Mouse (Mus musculus) neural tube, embryonic 12.5 days (tissue): ENCODE data around the gene Hspa12a. TPM values are rescaled to one million over a fixed set of nuclear protein-coding genes. Genes with fewer than 3 reads are reported as not detected.
"Not testable (repeated sequence)": the region's sequence is repeated elsewhere in the genome, so short reads cannot be mapped to it uniquely, and the experiment has no call there.

Experiments
- ATAC-seq: fragments of 200-750 bp; cut with Nextera tagmentation; 2 replicates; pipeline ENCODE4 v1.8.0; 2017; ENCODE audit warnings: low read depth, mild to moderate bottlenecking, moderate TSS enrichment, moderate library complexity; ENCODE audit not compliant: low FRiP score
- H3K27ac ChIP-seq: fragments of 300-500 bp; sonication (generic); 2 replicates; pipeline ENCODE4 v1.5.1; 2016
- H3K27me3 ChIP-seq: fragments of 300-500 bp; sonication (generic); replicated peaks from 2 replicates; pipeline ENCODE4 v1.6.1; 2016; ENCODE audit warnings: mild to moderate bottlenecking
- H3K36me3 ChIP-seq: fragments of 300-500 bp; sonication (generic); 2 replicates; pipeline ENCODE4 v1.6.1; 2016; ENCODE audit warnings: mild to moderate bottlenecking
- H3K4me1 ChIP-seq: fragments of 300-500 bp; sonication (generic); 2 replicates; pipeline ENCODE4 v1.6.1; 2016
- H3K4me2 ChIP-seq: fragments of 300-500 bp; sonication (generic); replicated peaks from 2 replicates; pipeline ENCODE4 v1.6.1; 2016; ENCODE audit warnings: mild to moderate bottlenecking
- H3K4me3 ChIP-seq: fragments of 300-500 bp; sonication (generic); 2 replicates; pipeline ENCODE4 v1.5.1; 2016
- H3K9ac ChIP-seq: fragments of 300-500 bp; sonication (generic); 2 replicates; pipeline ENCODE4 v1.6.1; 2016; ENCODE audit warnings: mild to moderate bottlenecking
- H3K9me3 ChIP-seq: fragments of 300-500 bp; sonication (generic); 2 replicates; pipeline ENCODE4 v1.6.1; 2016; ENCODE audit warnings: mild to moderate bottlenecking
- WGBS: fragments of 180-500 bp; shearing (Covaris S2); methylation state at CpG from one replicate; pipeline ENCODE4 v1.1.7; 2016; 5-methylcytosine and 5-hydroxymethylcytosine counted together
- polyA plus RNA-seq: library from polyadenylated mRNA; unstranded; fragments of >200 nt; fragmentation: Nextera tagmentation; extraction: Ambion mirVana; gene quantifications from 2 replicates; pipeline ENCODE4 v1.2.1, GENCODE M21; 2016

Gene Hspa12a
- polyA plus RNA-seq, 1 experiment from 2014 or later = 74.2 TPM

DNA sequence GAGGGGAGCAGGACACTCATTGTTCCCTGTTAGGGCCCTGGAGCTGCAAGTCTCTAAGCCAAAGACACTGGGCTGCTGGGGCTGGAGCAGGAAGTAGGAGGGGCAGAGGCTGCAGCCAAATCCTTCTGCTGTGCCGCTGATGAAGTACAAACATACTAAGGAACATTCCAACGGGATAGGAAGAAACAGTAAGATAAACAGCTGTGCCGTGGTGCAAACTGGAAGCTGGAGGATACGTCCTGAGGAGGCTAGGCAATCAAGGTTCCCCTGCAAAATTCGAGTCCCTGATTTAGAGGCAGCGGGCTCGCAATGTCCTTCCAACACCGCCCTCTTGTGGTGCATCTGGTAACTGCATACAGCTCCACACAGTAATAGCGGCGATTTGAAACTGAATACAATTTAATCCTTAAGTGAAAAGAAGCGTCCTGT is 39.5 kb downstream of the Hspa12a start:
- no peaks in the 10 kb centered on the region for H3K4me1 ChIP-seq
- H3K9me3 ChIP-seq = no peaks in the 10 kb centered on the region
- H3K4me2 ChIP-seq = peak overlapping the region; percentile 52
- H3K36me3 ChIP-seq = no peaks in the 10 kb centered on the region
- H3K27me3 ChIP-seq = 0 out of 2 replicates have a peak, but pooled peaks cover 4% of the 10 kb centered on the region
- no peak overlapping the region; the same call in 1 of the 2 replicates for H3K4me3 ChIP-seq
- ATAC-seq = peak; percentile 44; the same call in 1 of the 2 replicates
- WGBS = 2% methylated on average over 11 of the region's 11 CpGs
- no peak overlapping the region for H3K27ac ChIP-seq
- no peak overlapping the region for H3K9ac ChIP-seq

DNA sequence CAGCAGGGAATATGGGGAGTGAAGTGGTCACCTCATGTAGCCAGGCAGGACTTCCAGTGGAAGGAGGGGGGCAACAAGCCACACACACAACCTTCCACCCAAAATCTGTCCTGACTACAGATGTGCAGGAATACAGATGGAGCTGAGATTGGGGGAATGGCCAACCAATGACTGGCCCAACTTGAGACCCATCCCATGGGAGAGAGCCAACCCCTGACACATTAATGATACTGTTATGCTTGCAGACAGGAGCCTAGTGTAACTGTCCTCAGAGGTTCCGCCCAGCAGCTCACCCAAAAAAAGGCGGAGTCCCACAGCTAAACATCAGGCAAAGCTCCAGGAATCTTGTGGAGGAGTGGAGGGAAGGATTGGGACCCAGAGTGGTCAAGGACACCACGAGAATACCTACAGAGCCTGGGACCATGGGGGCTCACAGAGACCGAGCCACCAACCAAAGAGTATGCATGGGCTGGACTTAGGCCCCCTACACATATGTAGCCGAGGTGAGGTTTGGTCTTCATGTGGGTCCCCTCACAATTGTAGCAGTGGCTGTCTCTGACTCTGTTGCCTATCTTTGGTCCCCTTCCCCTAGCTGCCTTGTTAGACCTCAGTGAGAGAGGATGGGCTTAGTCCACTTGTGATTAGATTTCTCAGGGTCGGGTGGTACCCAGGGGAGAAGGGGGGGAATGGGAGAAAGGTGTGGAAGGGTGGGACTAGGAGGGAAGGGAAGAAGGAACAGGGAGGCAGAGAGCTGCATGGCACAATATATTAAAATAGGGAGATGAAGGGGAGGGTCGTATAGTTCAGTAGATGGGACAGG is 40.2 kb downstream of the Hspa12a start:
- Histone ChIP-seq H3K4me2 (peak overlapping the region; percentile 52), H3K4me1 (no peaks in the 10 kb centered on the region), H3K4me3 (no peak overlapping the region), H3K27ac (no peak overlapping the region), H3K9ac (no peak overlapping the region), H3K27me3 (0 out of 2 replicates have a peak, but pooled peaks cover 4% of the 10 kb centered on the region), H3K36me3 (no peaks in the 10 kb centered on the region), H3K9me3 (no peaks in the 10 kb centered on the region)
- 0 out of 2 replicates have a peak, but pooled peaks have one; percentile 13 for ATAC-seq
- 62% methylated on average over 7 of the region's 7 CpGs for WGBS

DNA sequence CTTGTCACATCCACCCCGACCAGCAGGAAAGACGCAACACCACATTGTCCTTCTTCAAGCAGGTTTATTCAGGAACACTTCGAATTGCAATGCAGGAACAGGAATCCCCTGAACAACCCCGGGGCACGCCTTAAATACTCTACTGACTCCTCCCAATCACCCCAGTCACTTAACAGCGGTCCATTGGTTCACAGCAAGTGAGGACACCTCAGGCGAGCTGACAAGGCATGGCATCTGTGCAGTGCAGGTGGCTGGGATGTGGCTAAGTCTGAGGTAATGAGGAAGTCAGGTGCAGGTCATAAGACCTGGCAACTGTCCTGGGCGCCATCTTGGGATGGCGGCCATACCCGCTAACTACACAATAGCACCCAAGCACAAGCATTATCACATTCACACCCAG is 43.0 kb downstream of the Hspa12a start:
- H3K36me3 ChIP-seq, H3K9me3 ChIP-seq, H3K4me1 ChIP-seq, ATAC-seq, H3K27me3 ChIP-seq, H3K4me3 ChIP-seq, H3K27ac ChIP-seq, H3K4me2 ChIP-seq, H3K9ac ChIP-seq: not testable (repeated sequence)
- WGBS = 90% methylated on average over 10 of the region's 10 CpGs

DNA sequence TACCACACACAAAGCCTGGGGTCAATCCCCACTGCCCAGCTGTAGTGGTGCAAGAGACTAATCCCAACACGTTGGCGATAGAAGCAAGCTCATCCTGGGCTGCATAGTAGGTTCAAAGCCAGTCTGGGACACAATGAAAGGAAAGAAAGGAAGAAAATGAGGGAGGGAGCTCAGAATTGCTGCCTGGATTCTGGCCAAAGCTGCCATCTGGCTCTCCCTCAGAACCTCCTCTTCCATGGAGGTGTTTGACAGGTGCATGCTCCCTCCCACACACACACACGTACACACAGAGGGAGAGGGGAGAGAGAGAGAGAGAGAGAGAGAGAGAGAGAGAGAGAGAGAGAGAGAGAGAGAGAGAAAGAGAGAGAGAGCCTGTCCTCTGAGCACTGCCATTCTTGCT is 47.2 kb downstream of the Hspa12a start:
- Histone ChIP-seq H3K4me1 (no peaks in the 10 kb centered on the region), H3K36me3 (no peaks in the 10 kb centered on the region), H3K27ac (no peak overlapping the region), H3K4me2 (no peak overlapping the region), H3K9ac (no peak overlapping the region), H3K9me3 (no peaks in the 10 kb centered on the region), H3K4me3 (no peak overlapping the region), H3K27me3 (no peaks in the 10 kb centered on the region)
- 70% methylated on average over 2 of the region's 3 CpGs for WGBS
- no peak for ATAC-seq

DNA sequence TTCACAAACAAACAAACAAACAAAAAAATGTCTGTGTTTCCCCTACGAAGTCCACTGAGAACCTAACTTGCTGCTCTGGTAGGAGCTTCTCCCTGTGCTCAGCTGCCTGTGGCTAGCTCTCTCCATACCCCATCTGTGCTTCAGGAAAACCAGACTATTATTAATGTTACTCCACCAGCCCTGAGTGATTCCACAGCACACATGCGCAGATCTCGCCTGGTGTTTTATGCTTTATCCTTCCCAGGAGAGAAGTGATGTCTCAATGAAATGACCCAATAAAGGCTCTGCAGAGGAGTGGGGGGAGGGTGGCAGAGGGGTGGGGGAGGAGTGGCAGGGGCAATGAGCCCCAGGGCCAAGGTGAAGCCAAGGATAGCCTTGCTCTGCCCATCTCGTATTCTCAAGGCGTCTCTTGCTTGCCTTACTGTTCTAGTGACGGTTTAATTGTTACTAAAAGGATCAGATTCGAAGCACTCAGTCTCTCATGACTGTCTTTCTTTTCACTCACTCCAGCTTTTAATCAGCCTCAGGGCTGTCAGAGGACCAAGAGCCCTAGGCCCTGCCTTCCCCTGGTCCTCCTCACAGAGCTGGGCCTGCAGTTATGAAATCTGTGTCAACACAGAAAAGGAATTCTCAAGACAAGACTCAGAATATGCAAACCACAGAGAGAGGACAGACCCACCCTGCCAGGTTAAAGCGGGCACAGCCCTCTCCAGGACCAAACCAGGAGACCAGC is 54.0 kb downstream of the Hspa12a start:
- H3K4me3 ChIP-seq = no peak overlapping the region
- peak; percentile 81; the same call in 1 of the 2 replicates for ATAC-seq
- 0 out of 2 replicates have a peak overlapping the region, but pooled peaks have one; percentile 5 for H3K4me2 ChIP-seq
- no peak overlapping the region for H3K9ac ChIP-seq
- 47% methylated on average over 8 of the region's 8 CpGs for WGBS
- H3K27me3 ChIP-seq = no peaks in the 10 kb centered on the region
- no peaks in the 10 kb centered on the region for H3K36me3 ChIP-seq
- peak overlapping the region; percentile 42; the same call in 1 of the 2 replicates for H3K27ac ChIP-seq
- peaks cover 16% of the 10 kb centered on the region for H3K4me1 ChIP-seq
- no peaks in the 10 kb centered on the region for H3K9me3 ChIP-seq

DNA sequence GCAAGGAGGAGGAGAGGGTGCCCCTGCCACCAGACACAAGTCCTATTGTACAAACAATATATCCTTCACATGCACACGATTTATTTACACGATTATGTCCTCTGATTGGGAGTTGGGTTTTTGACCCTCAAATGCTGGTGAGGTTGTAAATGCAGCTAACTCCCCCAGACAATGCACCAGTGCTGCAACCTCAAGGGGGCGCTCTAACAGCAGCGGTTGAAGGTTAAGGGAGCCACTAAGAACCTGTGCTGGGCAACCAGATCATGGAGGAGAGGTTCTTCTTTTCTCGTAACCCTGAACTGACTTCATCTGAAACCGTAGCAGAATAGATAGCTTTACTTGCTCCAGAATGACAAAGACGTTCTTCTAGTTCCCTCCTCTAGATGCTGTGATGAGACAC is 57.0 kb downstream of the Hspa12a start:
- H3K4me3 ChIP-seq = no peak overlapping the region
- H3K36me3 ChIP-seq = no peaks in the 10 kb centered on the region
- no peaks in the 10 kb centered on the region for H3K9me3 ChIP-seq
- no peak overlapping the region for H3K27ac ChIP-seq
- H3K4me2 ChIP-seq = no peak overlapping the region
- ATAC-seq = no peak
- peaks cover 16% of the 10 kb centered on the region for H3K4me1 ChIP-seq
- H3K27me3 ChIP-seq = no peaks in the 10 kb centered on the region
- WGBS = 71% methylated on average over 7 of the region's 7 CpGs
- H3K9ac ChIP-seq = no peak overlapping the region

DNA sequence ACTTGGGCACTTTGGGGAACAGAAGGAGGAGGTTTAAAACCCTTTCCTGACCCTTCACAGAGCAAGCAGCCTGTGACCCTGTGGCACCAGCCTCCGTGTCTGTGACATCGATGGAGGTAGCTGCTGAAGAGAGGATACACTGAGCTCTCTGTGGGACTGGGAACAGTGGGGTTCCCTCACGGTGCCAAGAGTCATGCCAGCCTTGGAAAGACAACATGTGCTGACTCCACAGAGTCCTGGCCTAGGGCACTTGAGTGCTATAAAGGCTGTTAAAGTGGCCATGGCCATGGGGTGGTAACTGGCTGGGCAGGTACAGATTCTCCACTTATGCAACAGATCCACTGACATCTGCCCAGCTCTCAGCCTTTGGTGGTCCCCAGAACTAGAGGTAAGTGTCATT is 60.0 kb downstream of the Hspa12a start:
- Histone ChIP-seq H3K4me1 (no peaks in the 10 kb centered on the region), H3K36me3 (no peaks in the 10 kb centered on the region), H3K9ac (no peak overlapping the region), H3K27me3 (no peaks in the 10 kb centered on the region), H3K9me3 (no peaks in the 10 kb centered on the region), H3K4me3 (no peak overlapping the region), H3K27ac (no peak overlapping the region), H3K4me2 (no peak overlapping the region)
- 87% methylated on average over 3 of the region's 3 CpGs for WGBS
- ATAC-seq = no peak

DNA sequence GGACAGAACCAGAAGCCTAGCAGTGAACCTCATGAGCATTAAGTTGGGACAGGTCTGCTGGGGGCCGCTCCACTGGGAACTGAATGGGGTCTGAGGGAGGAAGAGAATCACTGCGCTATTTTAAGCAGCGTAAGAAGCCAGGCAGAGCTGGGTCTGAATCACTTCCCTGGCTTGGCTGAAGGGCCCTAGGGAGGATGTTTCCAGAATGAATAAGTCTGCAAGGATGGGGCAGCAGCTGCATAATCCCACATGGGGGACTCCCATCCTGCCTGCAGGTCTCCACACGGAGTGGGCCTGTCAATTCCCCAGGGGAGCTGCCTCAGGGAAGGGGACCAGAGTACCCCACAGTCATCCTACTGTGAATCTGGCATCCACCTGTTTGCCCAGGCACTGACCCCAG is 61.1 kb downstream of the Hspa12a start:
- no peaks in the 10 kb centered on the region for H3K9me3 ChIP-seq
- H3K9ac ChIP-seq = no peak overlapping the region
- no peak overlapping the region for H3K4me2 ChIP-seq
- WGBS = 76% methylated on average over 4 of the region's 4 CpGs
- H3K27ac ChIP-seq = no peak overlapping the region
- no peak for ATAC-seq
- H3K36me3 ChIP-seq = no peaks in the 10 kb centered on the region
- no peaks in the 10 kb centered on the region for H3K4me1 ChIP-seq
- H3K27me3 ChIP-seq = no peaks in the 10 kb centered on the region
- no peak overlapping the region for H3K4me3 ChIP-seq

DNA sequence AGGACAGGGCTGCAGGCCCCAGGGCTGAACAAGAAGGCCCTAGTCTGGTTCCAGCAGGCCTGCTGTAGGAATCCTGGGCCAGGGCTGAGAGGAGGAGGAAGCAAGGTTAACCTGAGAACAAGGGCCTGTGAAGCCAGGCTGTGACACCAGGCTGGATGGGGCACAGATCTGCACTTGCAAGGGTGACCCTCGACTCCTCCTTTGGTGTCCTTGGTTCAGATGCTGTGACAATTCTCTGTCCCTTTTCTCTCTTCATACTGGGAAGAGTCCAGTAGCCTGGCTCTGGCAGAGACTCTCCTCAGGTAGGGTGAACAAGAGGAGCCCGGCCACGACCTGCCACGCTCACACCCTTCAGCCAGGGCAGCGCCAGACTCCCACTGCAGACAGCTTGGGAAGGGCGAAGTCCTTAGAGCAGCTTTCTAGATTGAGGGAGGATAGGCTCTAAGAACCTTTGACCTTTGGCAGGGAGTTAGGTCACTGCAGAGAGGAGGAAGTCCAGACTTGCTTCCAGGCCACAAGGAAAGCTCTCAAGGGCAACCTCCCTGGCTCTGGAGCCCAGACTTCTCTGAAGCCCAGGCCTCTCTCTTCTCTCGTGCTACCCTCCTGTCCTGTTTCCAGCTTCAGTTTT is 64.0 kb downstream of the Hspa12a start:
- H3K9ac ChIP-seq = no peak overlapping the region
- no peak overlapping the region for H3K4me3 ChIP-seq
- H3K4me1 ChIP-seq = no peaks in the 10 kb centered on the region
- no peaks in the 10 kb centered on the region for H3K36me3 ChIP-seq
- no peaks in the 10 kb centered on the region for H3K27me3 ChIP-seq
- H3K27ac ChIP-seq = no peak overlapping the region
- H3K4me2 ChIP-seq = no peak overlapping the region
- WGBS = 86% methylated on average over 7 of the region's 7 CpGs
- H3K9me3 ChIP-seq = no peaks in the 10 kb centered on the region
- no peak for ATAC-seq

DNA sequence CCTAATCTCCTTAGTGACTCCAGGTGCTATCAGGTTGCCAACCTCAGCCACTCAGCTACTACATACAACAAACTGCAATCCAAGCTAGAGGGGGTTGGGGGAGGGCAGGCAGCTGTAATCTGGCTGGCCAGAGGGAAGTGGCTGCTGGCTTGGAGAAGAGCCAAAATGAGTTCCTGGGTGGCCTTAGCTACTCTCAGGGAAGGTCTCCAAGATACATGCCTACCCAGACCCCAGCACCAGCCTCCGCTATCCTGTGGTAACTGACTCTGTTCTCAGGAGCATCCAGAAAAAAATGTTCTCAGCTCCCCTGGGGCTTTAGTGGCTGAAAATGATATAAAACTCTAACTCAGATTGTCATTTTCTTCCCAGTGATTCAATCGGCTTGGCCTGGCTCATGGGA is 64.9 kb downstream of the Hspa12a start:
- H3K27me3 ChIP-seq = no peaks in the 10 kb centered on the region
- H3K4me1 ChIP-seq = no peaks in the 10 kb centered on the region
- H3K36me3 ChIP-seq = no peaks in the 10 kb centered on the region
- no peaks in the 10 kb centered on the region for H3K9me3 ChIP-seq
- H3K4me2 ChIP-seq = no peak overlapping the region
- no peak overlapping the region for H3K9ac ChIP-seq
- 80% methylated on average over 2 of the region's 2 CpGs for WGBS
- H3K4me3 ChIP-seq = no peak overlapping the region
- no peak for ATAC-seq
- H3K27ac ChIP-seq = no peak overlapping the region

DNA sequence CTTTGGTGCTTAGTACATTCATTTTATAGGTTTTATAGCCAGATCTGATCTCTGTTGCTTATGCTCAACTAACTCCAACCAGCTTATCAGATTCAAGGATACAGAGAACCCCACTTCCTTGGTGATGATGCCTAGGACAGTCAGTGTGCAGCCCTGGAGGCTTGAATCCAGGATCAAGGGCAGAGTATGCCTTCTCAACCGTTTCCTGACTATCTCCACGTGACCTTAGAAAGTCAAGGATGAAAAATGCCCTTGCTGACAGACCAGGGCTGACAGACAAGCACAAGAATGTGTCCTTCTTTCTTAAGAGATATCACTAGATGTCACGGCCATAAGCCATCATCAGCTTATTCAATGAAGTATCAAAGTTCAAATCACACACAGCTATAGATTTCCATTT is 69.9 kb downstream of the Hspa12a start:
- no peaks in the 10 kb centered on the region for H3K9me3 ChIP-seq
- H3K27me3 ChIP-seq = no peaks in the 10 kb centered on the region
- WGBS = 79% methylated on average over 3 of the region's 3 CpGs
- no peak for ATAC-seq
- no peak overlapping the region for H3K27ac ChIP-seq
- H3K4me3 ChIP-seq = no peak overlapping the region
- H3K4me2 ChIP-seq = no peak overlapping the region
- no peak overlapping the region for H3K9ac ChIP-seq
- H3K4me1 ChIP-seq = no peaks in the 10 kb centered on the region
- no peaks in the 10 kb centered on the region for H3K36me3 ChIP-seq
